Mouse (Mus musculus): ENCODE data around the gene Kcnh2.

The Kcnh2 gene

DNA sequence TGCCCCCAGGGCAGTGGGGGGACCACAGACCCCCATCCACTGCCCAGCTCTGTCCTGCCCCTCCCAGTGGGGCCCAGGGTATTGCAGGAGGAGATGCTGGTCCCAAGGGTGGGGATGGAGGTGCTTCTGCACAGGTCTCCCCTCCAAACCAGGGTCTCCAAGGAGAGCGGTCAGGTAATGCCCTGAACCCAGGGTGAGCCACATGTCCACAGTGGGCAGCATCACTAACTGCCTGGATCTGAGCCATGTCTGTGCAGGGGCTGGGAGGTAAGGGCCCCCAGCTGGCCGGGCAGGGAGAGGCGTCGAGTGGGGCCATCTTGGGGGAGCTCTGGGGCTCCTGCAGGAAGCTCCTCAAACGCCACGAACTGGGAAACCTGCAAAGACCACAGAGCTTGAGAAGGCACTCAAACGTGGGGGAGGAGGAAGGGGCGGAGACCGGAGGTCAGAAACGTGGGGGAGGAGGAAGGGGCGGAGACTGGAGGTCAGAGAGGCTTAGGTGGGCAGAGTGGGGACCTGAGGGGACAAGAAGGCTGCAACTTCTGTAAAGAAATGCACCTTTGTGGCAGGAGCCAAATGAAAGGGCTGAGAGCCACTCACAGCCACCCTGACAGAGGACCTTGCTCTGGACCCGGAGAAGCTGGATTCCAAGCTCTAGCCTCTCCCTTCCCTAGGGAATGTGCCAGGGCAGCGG is 31.5 kb downstream of the Kcnh2 start:
- DNase-seq (ENCODE audit: low read depth), result peak; percentile 73

DNA sequence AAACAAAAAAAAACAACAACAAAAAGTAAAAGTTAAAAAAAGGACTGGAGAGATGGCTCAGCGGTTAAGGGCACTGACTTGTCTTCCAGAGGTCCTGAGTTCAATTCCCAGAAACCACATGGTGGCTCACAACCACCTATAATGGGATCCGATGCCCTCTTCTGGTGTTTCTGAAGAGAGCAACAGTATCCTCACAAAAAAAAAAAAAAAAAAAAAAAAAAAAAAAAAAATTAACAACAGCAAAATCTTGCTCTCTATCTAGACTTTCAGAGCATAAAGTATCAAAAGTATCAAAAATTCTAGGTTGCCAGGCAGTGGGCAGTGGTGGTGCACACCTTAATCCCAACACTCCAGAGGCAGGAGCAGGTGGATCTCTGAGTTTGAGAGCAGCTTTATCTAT is 42.2 kb downstream of the Kcnh2 start:
- DNase-seq (ENCODE audit: low read depth), result no peak

DNA sequence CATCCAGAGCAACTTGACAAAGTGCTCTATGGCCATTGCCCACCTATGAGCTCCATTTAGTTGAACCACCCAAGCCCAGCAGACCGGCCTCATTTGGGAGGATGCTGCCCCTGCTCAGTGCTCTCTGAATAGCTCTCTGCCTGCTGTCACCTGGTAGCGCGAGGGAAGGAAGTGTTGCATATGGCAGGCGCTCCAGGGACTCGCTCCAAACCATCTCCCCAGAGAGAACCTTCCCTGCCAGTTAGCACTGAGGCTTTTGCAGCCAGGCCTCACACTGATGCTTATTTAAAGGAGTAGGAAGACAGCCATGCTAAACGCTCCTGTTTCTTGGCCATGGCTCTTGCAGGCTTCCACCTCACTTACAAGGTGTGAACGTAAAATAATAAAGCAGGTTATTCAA is 42.8 kb downstream of the Kcnh2 start:
- DNase-seq (ENCODE audit: low read depth), result no peak

DNA sequence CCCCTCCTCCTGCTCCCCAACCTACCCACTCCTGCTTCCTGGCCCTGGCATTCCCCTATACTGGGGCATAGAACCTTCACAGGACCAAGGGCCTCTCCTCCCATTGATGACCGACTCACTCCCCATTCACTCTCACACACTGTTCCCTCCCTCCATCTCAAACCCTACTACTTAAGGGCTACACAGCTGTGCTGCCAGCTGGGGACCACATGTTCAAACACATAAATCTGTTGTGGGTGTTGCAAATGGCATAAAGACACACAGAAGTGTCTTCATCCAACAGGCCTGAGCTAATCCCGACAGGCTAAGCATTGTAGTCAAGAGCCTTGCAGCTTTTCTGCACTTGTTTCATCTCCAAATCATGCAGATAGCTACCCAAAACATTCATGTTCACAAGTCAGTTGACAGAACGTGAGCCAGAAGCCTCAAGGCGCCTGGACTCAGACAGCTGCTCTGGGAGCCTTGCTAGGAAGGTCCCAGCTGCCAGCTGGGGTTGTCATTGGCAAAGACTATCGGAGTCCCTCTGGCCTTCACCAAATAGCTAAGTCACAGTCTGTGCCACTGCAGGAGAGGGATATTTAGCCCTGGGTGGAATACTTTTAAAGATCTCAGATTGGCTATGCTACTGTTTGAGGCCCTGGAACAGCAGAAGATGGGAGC is 44.2 kb downstream of the Kcnh2 start:
- DNase-seq (ENCODE audit: low read depth), result no peak

DNA sequence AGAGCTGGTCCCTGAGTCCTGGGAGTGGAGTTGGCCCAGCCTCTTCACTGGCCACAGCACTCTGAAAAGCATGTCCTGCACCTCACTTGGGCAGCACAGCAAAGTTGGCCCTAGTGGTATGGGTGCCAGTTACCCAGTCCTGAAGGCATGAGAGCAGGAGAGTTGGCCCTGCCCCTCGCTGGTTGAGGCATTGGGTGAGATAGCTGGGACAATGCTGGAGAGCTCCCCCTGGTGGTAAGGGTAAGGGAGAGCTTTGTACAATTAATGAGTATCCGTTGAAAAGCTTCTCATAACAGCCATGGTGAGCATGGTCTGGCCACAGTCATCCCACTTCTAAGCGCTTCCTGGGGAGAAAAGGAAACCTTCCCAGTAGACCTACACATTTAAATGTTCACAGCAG is 48.2 kb downstream of the Kcnh2 start:
- DNase-seq (ENCODE audit: low read depth), result peak; percentile 75

DNA sequence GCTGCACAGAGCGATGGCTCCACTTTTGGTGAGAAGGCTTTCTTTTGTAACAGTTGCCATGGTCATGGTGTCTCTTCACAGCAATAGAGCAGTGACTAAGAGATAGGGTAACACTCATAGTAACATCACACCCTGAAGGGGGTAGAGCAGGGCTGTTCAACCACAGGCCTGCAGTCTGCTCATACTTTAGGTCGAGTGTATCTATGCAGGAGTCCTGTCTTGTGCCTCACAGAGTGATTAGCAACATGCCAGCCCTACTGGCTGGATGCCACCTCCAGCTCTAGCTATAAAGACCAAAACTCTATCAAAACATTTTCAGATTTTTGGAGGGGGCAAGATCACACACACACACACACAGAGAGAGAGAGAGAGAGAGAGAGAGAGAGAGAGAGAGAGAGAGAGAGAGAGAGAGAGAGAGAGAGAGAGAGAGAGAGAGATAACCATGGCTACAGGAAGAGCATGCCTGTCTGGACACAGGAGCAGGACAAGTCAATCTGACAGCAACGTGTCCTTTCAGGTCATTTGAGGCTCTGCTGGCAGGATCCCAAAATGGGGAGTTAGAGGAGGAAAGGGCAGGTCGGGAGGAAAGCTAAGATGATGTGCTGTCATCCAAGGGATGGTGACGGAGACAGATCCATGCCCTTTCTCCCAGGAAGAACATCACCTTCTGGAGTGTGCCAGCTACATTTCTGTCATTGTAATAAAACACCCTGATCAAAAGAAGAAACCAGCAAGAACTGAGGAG is 51.4 kb downstream of the Kcnh2 start:
- DNase-seq (ENCODE audit: low read depth), result no peak

DNA sequence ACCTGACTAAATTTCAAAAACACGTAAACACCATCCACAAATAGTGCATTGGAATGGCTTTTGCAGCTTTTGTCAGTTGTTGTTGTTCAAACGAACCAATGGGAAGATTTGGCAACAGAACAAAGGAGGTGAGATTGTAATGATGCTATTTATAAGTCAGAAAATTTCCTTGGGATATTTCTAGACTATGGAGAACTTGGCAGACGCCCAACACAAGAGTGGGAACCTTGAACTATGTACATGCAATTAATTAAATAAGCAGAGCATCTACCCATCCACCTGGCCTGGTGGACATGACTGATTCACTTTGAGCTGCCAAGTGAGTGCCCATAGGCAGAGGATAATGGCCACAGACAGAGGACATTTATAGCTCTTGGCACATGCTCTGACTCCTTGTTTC is 59.5 kb downstream of the Kcnh2 start:
- DNase-seq (ENCODE audit: low read depth), result no peak

DNA sequence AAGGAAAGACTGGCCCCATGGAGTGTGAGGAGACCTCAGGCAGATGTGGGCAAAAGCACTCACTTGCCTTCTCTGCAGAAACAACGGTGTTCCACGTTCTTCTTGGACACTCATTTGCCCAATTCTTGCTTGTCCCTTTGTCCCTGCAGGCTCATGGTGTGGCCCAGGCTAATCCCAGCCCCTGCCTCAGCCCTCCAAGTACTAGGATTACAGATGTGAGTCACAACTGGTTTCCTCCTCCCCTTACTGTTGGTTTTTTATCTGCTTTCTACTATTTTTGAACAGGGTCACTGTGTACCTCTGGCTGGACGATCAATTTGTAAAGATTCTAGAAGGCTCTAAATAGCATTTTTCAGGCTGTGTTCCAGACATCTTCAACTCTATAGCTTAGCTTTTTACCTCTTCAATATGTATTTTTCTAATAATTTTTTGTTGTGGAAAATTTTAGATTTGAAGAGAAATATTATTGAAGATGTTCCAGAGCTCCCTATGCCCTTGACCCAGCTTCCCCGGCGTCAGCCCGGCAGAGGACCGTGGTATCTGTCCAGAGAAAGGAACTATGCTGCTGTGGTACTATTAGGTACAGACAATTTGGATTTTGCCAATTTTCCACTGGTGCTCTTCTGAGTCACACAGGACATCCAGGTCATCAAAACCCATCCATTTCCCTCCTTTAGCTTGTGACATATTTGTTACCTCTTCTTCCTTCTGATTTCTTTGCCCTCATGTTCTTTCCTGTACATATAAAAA is 65.0 kb downstream of the Kcnh2 start:
- no peak for DNase-seq (ENCODE audit: low read depth)

DNA sequence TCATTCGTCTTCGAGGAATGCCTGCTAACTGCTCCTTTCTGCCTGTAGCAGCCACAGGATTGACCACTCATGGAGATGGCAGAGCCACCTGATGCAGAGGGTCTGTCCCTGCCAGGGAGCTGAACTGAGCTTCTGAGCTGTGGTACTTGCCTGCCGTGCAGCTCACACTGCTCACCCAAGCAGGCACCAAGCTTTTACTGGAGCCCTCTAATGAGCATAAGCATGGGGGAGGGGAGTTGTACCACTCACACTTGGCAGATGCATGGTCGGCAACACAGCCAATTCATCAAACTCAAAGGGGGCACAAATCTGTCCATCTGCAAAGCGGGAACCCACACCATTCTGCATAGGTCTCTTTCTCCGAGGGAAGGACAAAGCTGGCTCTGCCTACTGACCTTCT is 67.3 kb downstream of the Kcnh2 start:
- DNase-seq (ENCODE audit: low read depth), result no peak

DNA sequence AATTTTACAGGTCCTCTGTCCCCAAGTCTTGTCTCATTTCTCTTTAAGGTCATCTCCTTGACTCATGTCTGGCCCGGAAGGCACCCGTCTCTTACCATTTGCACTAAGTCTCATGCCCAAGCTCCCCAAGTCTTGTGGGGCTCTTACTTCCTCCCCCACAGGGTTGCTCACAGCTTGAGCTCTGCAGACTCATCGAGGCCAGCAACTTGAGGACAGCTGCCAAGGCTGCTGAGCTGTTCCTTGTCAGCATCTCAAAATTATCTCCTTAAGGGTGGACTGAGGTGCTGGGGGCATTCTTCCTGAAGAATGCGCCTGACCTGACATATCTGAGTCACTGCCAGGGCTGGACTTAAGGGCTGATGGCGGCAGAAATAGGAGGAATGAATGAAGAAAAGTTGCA is 68.2 kb downstream of the Kcnh2 start:
- DNase-seq (ENCODE audit: low read depth), result no peak

DNA sequence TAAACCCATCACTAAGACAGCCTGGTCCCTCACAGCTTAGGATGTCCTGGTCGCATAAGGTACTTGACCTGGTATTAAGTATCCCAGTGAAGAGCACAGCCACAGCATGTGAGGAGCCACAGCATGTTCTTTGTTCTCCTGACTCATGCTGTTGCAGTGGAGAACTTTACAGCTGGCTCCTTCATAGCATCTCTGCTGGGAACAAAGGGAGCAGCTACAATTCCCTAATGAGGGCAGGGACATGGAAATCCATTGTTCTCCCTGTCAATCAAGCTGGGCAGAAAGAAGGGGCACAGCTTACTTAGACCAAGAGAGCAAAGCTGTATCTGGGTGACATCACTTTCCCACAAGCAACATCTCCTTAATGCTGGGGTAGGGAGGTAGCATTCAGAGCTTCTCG is 70.9 kb downstream of the Kcnh2 start:
- no peak for DNase-seq (ENCODE audit: low read depth)

DNA sequence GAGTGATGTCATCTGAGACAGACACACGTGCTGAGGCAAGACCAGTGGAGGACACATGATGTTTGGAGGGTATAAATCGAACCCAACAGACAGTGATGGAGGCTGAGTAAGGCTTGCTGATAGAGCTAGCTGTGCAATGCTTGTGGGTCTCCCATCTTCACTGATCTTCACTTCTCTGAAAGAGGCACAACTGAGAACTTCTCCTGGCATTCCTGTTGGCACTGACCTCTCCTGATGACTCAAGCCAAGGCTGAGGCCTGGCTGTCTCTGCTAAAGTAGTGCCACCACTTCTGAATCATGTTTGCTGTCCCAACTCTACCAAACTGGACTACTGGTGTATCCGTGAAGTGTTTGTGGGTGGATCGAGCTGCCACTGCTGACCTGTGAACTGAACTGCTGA is 71.9 kb downstream of the Kcnh2 start:
- no peak for DNase-seq (ENCODE audit: low read depth)

DNA sequence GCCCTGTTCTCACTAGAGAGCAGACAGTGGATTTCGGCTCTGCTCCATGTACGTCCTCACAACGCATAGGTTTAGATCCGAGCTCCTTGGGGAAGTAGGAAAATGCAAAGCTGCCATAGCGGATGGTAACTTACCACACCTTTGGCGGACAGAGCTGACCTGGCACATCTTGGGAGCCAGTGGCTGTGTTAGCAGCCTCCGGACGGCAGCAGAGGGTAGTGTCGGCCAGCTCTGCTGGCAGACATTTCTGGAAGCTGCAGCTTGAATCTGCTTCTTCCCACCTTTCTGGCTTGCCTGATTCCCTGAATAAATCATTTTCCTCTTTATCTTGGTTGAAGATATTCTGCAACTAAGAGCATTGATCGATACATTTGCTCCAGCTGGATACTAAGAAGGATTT is 73.2 kb downstream of the Kcnh2 start:
- DNase-seq (ENCODE audit: low read depth), result no peak

DNA sequence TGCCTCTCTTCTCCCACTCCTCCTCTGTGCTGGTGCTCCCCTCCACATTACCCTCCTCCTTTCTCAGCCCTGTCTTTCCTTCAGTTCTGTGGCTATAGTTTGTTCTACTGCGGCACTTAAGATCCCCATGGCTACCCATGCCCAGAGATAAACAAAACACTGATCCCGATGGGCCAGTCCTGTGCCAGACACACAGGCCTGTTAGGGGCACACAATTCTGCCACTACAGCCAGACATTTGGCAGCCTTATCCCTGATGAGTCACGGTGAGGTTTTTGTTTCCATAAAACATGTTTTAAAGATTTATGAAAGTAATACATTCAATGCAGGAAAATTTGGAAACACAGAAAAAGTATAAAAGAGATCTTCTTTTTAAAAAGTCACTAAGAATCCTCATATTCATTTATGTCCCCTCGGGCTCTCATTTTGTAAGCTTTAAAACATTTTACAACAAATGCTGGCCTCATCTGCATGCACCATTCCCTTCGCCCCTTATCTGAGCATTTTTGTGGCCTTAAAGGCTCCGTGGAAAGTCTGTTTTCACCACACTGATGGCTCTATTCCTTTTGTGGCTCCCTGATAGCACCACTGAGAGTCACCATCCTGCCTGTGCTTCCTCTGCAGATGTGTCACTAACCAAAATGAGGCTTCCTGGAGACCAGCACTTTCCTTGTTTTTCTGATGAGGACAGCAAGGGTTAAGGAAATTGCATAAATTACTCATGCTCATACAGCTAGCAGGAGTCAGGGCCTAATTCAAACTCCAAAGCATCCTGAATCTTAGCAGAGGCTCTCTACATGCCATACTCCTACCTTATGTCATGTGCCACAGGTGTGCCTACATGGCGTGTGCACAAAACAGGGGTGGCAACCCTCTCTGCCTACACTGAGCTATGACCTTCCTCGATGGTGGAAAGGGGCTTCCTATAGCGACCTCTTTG is 77.5 kb downstream of the Kcnh2 start:
- peak; percentile 93 for DNase-seq (ENCODE audit: low read depth)

DNA sequence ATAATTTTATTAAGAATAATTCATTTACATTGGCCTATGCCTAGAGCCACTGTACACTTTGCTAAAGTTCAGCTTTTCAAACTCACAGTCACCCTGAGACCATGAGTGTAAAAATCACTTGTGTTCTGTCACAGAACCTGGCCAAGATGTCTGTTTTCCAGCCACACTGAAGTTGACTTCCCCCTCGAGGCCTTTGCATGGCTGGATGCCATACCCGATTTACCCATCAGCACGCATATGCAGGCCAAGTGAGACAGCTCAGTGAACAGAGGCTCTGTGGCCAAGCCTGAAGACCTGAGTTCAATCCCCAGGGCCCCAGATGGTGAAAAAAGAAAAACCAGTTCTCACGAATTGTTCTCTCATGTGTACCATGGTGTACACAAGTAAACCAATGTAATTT is 80.5 kb downstream of the Kcnh2 start:
- no peak for DNase-seq (ENCODE audit: low read depth)
